Mouse (Mus musculus): ENCODE results near the gene Cxcl12. TPM values are rescaled to one million over a fixed set of nuclear protein-coding genes. Genes with fewer than 3 reads are reported as not detected.
A peak's percentile ranks its signal among the peaks of the same experiment; 100 is the strongest.

Gene Cxcl12
- total RNA-seq, 2 experiments from 2014 or later: 99.5 to 115 TPM

DNA sequence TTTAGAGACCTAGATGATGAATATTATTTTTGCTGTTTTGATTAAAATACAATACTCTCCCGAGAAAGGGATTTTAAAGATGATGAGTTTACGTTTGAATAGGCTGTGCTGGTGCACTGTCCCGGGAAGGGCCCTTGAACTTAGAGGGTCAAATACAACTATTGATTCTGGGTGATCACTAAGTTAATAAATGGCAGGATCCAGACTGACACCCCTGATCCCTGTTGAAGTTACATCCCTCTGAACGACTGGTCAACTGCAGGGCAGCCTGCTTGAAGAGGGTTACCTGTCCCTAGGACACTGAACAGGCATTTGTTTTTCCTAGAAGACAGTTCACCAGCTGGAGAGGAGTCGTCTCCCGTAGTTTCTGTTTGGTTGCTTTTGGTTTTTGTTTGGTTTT, 4.0 kb downstream of the Cxcl12 start:
- DNase-seq: no peak
- intact Hi-C loops (cut with DNase I): loop anchor here (5.0 kb wide), 4 partner anchors 155 to 435 kb away; no protein-coding TSS in a partner anchor

- peak; percentile 86 to 91 for DNase-seq
- intact Hi-C loops (cut with DNase I): loop anchor here (5.0 kb wide), 4 partner anchors 153 to 433 kb away; no protein-coding TSS in a partner anchor
Measured at GRCm38 (mm10) chr6:117173876-117174275, 5.5 kb downstream of the Cxcl12 start.

GRCm38 (mm10) chr6:117175113-117175793, 6.9 kb downstream of the Cxcl12 start:
- DNase-seq: no peak
- intact Hi-C loops (cut with DNase I): no loop called here

- intact Hi-C loops (cut with DNase I): no loop called here
- DNase-seq: no peak
Measured at GRCm38 (mm10) chr6:117176406-117176805, 8.1 kb downstream of the Cxcl12 start.

DNA sequence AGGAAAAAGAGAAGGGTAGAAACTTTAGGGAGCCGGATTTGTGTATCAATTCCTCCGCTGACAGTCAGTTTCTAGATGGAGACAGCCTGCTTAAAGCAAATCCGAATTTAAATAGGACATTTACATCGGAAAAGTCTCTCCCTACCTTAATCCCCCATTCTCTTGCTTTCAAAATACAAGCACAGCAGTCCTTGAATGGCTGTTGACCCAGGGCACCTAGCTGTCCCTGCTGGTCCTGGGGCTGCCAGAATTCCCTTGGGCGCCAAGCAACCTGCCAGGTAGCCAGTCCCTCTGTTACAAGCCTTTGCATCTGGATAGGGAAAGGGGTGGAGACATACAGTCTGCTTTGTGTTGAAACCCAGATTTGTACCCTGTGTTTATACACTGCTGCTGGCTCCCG, 12.0 kb downstream of the Cxcl12 start:
- DNase-seq: no peak
- intact Hi-C loops (cut with DNase I): no loop called here

- intact Hi-C loops (cut with DNase I): no loop called here
- DNase-seq: no peak
Measured at GRCm38 (mm10) chr6:117185381-117185780, 17.0 kb downstream of the Cxcl12 start.

- intact Hi-C loops (cut with DNase I): no loop called here
- no peak for DNase-seq
Measured at GRCm38 (mm10) chr6:117190453-117190852, 22.1 kb downstream of the Cxcl12 start.

- intact Hi-C loops (cut with DNase I): no loop called here
- no peak for DNase-seq
Measured at GRCm38 (mm10) chr6:117191741-117192140, 23.4 kb downstream of the Cxcl12 start.

DNA sequence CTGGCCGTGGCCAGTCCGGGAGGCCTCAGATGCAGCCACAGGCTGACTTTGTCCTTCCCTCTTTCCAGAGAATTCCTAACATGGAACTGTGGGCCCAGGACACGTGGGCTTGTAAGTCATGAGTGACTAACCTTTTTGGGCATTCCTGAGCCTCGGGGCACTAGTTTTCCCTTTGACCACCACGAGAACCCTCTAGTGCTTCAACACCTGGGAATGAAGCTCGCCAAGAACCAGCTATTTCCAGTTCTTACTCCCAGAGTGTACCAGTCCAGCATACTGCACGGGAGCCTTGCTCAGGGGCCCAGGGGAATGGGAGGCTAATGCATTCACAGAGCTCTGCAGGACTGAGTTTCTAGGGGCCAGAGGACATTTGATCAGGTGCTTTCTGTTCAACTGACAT, 24.3 kb downstream of the Cxcl12 start:
- no peak for DNase-seq
- intact Hi-C loops (cut with DNase I): no loop called here

GRCm38 (mm10) chr6:117195270-117195669, 26.9 kb downstream of the Cxcl12 start:
- DNase-seq: no peak
- intact Hi-C loops (cut with DNase I): no loop called here

DNA sequence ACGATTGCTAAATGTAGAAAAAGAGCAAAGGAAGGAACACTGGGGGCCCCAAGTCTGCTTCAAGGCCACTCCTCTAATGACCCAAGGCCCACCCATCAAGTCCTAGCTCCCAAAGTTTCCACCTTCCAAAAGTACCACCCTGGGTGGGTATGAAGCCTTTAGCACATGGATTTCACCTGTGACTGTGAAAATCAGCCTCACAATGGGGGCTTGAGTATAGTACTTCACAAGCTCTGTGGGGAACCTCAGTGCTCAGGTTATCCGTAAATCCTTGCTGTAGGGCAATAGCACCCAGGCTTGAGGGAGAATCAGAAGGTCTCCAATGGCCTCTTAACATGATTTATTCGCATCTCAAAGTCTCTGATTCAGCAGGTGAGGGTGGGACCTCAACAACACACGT, 30.5 kb downstream of the Cxcl12 start:
- no peak for DNase-seq
- intact Hi-C loops (cut with DNase I): no loop called here

GRCm38 (mm10) chr6:117199718-117200117, 31.4 kb downstream of the Cxcl12 start:
- DNase-seq: no peak
- intact Hi-C loops (cut with DNase I): no loop called here

GRCm38 (mm10) chr6:117200916-117201315, 32.6 kb downstream of the Cxcl12 start:
- no peak for DNase-seq
- intact Hi-C loops (cut with DNase I): no loop called here

GRCm38 (mm10) chr6:117201396-117201795, 33.1 kb downstream of the Cxcl12 start:
- DNase-seq: no peak
- intact Hi-C loops (cut with DNase I): no loop called here

- intact Hi-C loops (cut with DNase I): no loop called here
Measured at GRCm38 (mm10) chr6:117201859-117202258, 33.5 kb downstream of the Cxcl12 start.

GRCm38 (mm10) chr6:117202856-117203400, 34.6 kb downstream of the Cxcl12 start:
- DNase-seq: no peak
- intact Hi-C loops (cut with DNase I): no loop called here

More at GRCm38 (mm10) chr6:117201859-117202258, 33.5 kb downstream of the Cxcl12 start:
- no peak for DNase-seq

- intact Hi-C loops (cut with DNase I): no loop called here
- DNase-seq: no peak
Measured at GRCm38 (mm10) chr6:117204112-117204511, 35.8 kb downstream of the Cxcl12 start.

DNA sequence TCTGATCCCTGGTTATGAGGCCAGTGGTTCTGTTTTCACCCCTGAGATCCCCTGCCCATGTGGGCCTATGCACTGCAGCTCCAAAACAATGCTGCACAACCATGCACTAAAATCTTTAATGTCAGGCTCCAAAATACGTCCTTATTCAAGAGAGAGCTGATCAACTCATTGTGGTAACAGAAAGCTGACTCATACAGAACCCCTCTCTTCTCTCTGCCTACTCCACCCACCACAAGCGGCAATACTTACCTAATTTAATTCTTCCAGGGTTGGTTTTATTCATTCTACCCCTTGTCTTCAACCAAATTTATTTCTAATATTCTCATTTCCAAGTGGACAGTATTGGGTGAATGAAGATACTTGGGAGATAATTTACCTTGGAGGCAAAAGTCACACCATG, 38.5 kb downstream of the Cxcl12 start:
- no peak for DNase-seq
- intact Hi-C loops (cut with DNase I): no loop called here

- intact Hi-C loops (cut with DNase I): no loop called here
- DNase-seq: no peak
Measured at GRCm38 (mm10) chr6:117207289-117207688, 39.0 kb downstream of the Cxcl12 start.

DNA sequence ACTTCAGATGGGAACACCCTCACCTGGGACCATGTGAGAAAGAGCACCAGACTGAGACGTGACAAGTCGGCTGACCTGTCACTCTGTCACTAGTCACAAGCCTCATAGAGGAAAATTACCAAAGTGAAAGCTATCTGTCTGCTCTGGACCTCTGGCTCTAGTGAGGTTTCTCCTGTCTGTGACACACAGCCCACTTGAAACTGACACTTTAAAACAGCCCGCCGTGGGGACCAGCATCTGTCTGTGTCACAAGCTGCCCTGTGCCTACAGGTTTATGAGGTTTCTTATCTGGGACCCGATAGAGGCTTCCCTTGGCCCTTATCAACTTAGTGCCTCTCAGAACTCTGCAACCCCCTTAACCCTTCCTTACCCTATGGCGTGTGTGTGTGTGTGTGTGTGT, 41.8 kb downstream of the Cxcl12 start:
- intact Hi-C loops (cut with DNase I): no loop called here
- DNase-seq: no peak

- no peak for DNase-seq
- intact Hi-C loops (cut with DNase I): no loop called here
Measured at GRCm38 (mm10) chr6:117210536-117210935, 42.2 kb downstream of the Cxcl12 start.

GRCm38 (mm10) chr6:117214506-117214905, 46.2 kb downstream of the Cxcl12 start:
- no peak for DNase-seq

More at GRCm38 (mm10) chr6:117214506-117214905, 46.2 kb downstream of the Cxcl12 start:
- intact Hi-C loops (cut with DNase I): no loop called here
